Mouse (Mus musculus) cortical plate, adult 2 months (tissue): ENCODE data around the gene Gzmg. TPM values are rescaled to one million over a fixed set of nuclear protein-coding genes. Genes with fewer than 3 reads are reported as not detected.
A peak's percentile ranks its signal among the peaks of the same experiment; 100 is the strongest.
"Not testable (repeated sequence)": the region's sequence is repeated elsewhere in the genome, so short reads cannot be mapped to it uniquely, and the experiment has no call there.

Source experiments
- H3K27ac ChIP-seq: fragments of 200-500 bp; 2 replicates; pipeline ENCODE4 v1.5.1; 2012; ENCODE audit warnings: low read length, control low read depth, inconsistent platforms; ENCODE audit not compliant: insufficient read depth
- H3K4me1 ChIP-seq: fragments of 200-500 bp; 2 replicates; pipeline ENCODE4 v1.6.1; 2011; ENCODE audit warnings: low read length; ENCODE audit not compliant: control insufficient read depth, insufficient read depth
- H3K4me3 ChIP-seq: fragments of 200-500 bp; 2 replicates; pipeline ENCODE4 v1.5.1; 2011; ENCODE audit warnings: mild to moderate bottlenecking, low read length, control low read depth; ENCODE audit not compliant: insufficient read depth
- CTCF ChIP-seq: fragments of 200-500 bp; IDR thresholded peaks from 2 replicates; pipeline ENCODE4 v1.5.1; 2011; ENCODE audit warnings: mild to moderate bottlenecking, control low read depth, low read length; ENCODE audit not compliant: insufficient read depth; ENCODE audit errors: extremely low read depth
- POLR2A ChIP-seq: fragments of 200-500 bp; IDR thresholded peaks from 2 replicates; pipeline ENCODE4 v1.6.1; 2011; ENCODE audit warnings: mild to moderate bottlenecking, low read length, control low read depth; ENCODE audit not compliant: insufficient read depth; ENCODE audit errors: extremely low read depth
- polyA plus RNA-seq: library from polyadenylated mRNA; depleted of rRNA; stranded (reverse); fragments of >200 nt; gene quantifications from 2 replicates; pipeline ENCODE4 v1.2.3, GENCODE M21; 2012; rRNA removed

Gene Gzmg
- polyA plus RNA-seq, 1 experiment: not detected

DNA sequence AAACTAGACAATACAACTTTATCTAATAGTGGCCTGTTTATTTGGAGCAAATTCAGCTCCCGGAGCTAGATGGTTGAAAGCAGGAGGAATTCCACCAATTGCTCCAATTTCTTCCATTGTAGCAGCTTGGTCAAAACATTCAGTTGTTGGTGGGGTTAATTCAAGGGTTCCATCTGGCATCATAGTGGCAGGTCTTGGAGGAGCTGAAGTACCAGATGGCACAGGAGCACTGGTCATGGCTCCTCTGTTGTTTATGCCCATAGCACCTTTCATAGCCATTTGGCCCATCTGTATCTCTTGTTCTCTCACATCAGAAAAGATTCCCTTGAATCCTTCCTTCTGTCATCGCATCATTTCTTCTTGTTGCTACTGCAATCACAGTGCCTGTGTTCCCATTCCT, 2.7 kb upstream of the Gzmg start:
- Histone ChIP-seq H3K4me3 (no peak overlapping the region), H3K27ac (no peak overlapping the region), H3K4me1 (no peaks in the 10 kb centered on the region)
- TF ChIP-seq POLR2A (no peak), CTCF (no peak)

GRCm38 (mm10) chr14:56155340-56155739, 4.0 kb downstream of the Gzmg start:
- no peaks in the 10 kb centered on the region for H3K4me1 ChIP-seq
- no peak overlapping the region for H3K4me3 ChIP-seq
- H3K27ac ChIP-seq: no peak overlapping the region
- TF ChIP-seq POLR2A (no peak), CTCF (0 out of 2 replicates have a peak, but pooled peaks have one; percentile 6)

DNA sequence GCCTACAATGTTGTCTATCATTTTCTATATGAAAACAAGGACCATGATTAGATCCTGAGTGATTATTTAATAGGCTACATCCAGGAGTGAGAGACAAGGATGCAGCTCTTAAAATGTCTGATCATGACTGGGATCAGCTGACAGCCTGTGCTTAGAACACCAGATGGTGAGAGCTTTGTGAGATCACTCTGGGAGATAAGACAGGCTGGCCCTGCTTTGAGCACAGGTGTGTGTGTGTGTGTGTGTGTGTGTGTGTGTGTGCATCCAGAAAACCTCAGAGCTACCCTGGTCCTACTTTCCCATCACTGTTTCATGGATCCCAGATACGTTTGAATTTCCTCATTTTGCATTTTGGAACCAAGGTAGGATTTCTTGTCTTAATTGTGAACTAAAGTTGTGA, 25.7 kb downstream of the Gzmg start:
- not testable (repeated sequence) for H3K4me3 ChIP-seq, H3K4me1 ChIP-seq, H3K27ac ChIP-seq

DNA sequence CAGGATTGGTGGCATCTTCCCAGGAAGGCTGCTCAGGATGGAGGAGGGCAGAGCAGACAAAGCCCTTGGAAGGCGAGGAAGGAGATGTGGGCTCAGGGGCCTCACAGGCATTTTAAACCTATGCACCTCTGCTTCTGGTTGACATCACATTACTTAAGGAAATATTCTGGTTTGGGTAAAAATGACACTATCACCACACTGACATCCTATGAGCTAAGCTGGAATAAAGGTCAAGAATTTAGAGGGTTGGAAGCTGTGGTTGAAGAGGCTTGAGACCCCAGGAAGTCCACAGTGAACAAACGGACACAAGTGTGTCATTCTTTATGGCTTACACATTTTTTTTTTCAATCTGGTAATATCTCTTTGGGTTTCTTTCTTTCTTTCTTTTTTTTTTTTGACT, 26.9 kb downstream of the Gzmg start, which contains the start of gene Gzmd:
Gene Gzmd, minus strand, starts transcription at position 101 of the 400 bp plus-strand sequence.
- not testable (repeated sequence) for H3K27ac ChIP-seq, H3K4me1 ChIP-seq, H3K4me3 ChIP-seq

DNA sequence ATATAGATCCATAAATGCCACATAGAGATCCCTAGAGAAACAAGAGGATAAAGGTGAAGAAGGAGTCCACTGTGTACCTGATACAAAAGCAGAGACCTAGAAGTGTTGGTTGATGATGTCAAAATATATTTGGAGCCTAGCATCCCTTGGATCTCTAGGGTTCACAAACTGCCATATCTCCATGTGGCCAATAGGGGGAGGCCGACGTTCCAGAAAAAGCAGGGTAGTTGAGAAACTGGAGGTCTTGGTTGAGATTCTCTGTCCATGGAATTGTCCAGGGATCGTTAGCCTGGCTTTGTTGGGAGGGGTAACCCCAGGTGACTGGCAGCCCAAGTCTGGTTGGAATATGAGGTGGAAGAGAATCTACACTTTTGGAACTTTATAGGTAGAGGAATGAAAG, 31.0 kb downstream of the Gzmg start:
- TF ChIP-seq CTCF (no peak), POLR2A (no peak)
- Histone ChIP-seq H3K4me3 (no peak overlapping the region), H3K4me1 (no peaks in the 10 kb centered on the region), H3K27ac (no peak overlapping the region)

- no peak for TF ChIP-seq CTCF
- no peak for TF ChIP-seq POLR2A
- H3K4me3 ChIP-seq: no peak overlapping the region
- no peak overlapping the region for H3K27ac ChIP-seq
- no peaks in the 10 kb centered on the region for H3K4me1 ChIP-seq
Observed at GRCm38 (mm10) chr14:56123516-56123915, 35.9 kb downstream of the Gzmg start.

- Histone ChIP-seq H3K4me3 (no peak within 1 kb of the TSS), H3K4me1 (no peaks in the 10 kb centered on the region), H3K27ac (no peak within 1 kb of the TSS)
- TF ChIP-seq POLR2A (no peak), CTCF (no peak)
Observed at GRCm38 (mm10) chr14:56120525-56120924, 38.9 kb downstream of the Gzmg start, which contains the start of gene Gzme. Gene Gzme, minus strand, starts transcription at chr14:56120625.

- H3K4me3 ChIP-seq, H3K27ac ChIP-seq, H3K4me1 ChIP-seq: not testable (repeated sequence)
Observed at GRCm38 (mm10) chr14:56115531-56116310, 43.7 kb downstream of the Gzmg start.

Other genes starting within 250 kb of the Gzmg start
- gene Cma1, start 214.9 kb downstream of the Gzmg start, polyA plus RNA-seq: 0.13 and 0.25 TPM in 2 replicates
- gene Cma2, start 208.6 kb downstream of the Gzmg start, polyA plus RNA-seq: not detected in 2 replicates
- gene Mcpt1, start 141.6 kb downstream of the Gzmg start, polyA plus RNA-seq: not detected in 2 replicates
- not detected in 2 replicates for gene Mcpt9, start 129.1 kb downstream of the Gzmg start, polyA plus RNA-seq
- gene Mcpt2, start 117.5 kb downstream of the Gzmg start, polyA plus RNA-seq: not detected in 2 replicates
- 0.47 TPM in 1 of 2 replicates, not detected in the other for gene Mcpt4, start 97.3 kb downstream of the Gzmg start, polyA plus RNA-seq
- not detected in 2 replicates for gene Mcpt8, start 74.3 kb downstream of the Gzmg start, polyA plus RNA-seq
- gene Ctsg, start 57.0 kb downstream of the Gzmg start, polyA plus RNA-seq: not detected in 2 replicates
- not detected in 2 replicates for gene Gzme, start 39.0 kb downstream of the Gzmg start, polyA plus RNA-seq
- not detected in 2 replicates for gene Gzmd, start 27.0 kb downstream of the Gzmg start, polyA plus RNA-seq
- gene Gzmn, start 15.0 kb upstream of the Gzmg start, polyA plus RNA-seq: not detected in 2 replicates
- not detected in 2 replicates for gene Gzmf, start 51.8 kb upstream of the Gzmg start, polyA plus RNA-seq
- not detected in 2 replicates for gene Gzmc, start 75.1 kb upstream of the Gzmg start, polyA plus RNA-seq
- 0.13 TPM in 1 of 2 replicates, not detected in the other for gene Gzmb, start 102.7 kb upstream of the Gzmg start, polyA plus RNA-seq
- 0.08 and 0.13 TPM in 2 replicates for gene Atp12a, start 205.5 kb upstream of the Gzmg start, polyA plus RNA-seq
- gene Rnf17, start 243.0 kb upstream of the Gzmg start, polyA plus RNA-seq: 0.47 and 0.75 TPM in 2 replicates